Mouse (Mus musculus) splenic B cell, adult 2 months (primary cell): ENCODE data around the gene Ifngr1.
"Not testable (repeated sequence)": the region's sequence is repeated elsewhere in the genome, so short reads cannot be mapped to it uniquely, and the experiment has no call there.

Experiments
- DNase-seq: peaks from one replicate; pipeline ENCODE4 v3.0.0-alpha.2; 2011; ENCODE audit warnings: low read depth, low spot score
- H3K27me3 ChIP-seq: 2 replicates; pipeline ENCODE4 v1.6.1; 2012; ENCODE audit warnings: mild to moderate bottlenecking, low read length, moderate library complexity, mixed read lengths; ENCODE audit not compliant: control insufficient read depth, poor library complexity, insufficient read depth, severe bottlenecking
- H3K36me3 ChIP-seq: 2 replicates; pipeline ENCODE4 v1.6.1; 2012; ENCODE audit warnings: mild to moderate bottlenecking, low read length, moderate library complexity, mixed read lengths; ENCODE audit not compliant: control insufficient read depth, poor library complexity, insufficient read depth, severe bottlenecking

Gene Ifngr1

DNA sequence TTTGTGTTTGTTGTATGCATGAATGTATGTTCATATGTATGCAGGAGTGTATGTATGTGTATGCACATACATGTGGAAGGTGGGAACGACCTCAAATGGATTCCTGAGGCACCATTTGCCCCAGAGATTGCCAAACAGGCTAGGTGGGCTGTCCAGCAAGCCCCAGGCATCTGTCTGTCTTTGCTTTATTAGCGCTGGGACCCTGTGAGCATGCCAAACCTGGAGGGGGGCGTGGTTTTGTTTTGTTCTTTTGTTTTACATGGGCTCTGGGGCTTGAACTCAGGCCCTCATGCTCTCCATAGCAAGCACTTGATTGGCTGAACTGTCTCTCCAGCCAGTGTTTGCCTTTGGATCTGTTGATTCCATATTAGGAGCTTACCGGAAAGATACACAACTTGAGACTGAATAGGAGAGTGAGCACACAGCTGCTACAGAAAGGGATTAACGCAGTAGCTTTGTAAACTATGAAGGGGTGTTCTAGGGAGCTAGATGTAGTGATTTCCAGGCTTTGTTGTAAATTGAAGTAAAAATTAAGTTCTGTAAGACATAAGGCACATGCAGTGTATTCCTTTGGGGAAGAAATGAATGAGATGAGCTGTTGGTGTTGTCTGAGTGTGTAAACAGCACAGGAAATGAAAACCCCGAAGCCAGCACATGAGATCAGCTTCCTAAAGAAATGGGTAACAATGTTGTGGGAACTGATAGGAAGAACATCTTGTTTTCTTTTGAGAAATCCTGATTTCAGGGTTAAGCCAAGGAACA is 7.8 kb downstream of the Ifngr1 start:
- DNase-seq, result no peak
- Histone ChIP-seq H3K27me3 (no peaks in the 10 kb centered on the region), H3K36me3 (peaks cover 6% of the 10 kb centered on the region)

DNA sequence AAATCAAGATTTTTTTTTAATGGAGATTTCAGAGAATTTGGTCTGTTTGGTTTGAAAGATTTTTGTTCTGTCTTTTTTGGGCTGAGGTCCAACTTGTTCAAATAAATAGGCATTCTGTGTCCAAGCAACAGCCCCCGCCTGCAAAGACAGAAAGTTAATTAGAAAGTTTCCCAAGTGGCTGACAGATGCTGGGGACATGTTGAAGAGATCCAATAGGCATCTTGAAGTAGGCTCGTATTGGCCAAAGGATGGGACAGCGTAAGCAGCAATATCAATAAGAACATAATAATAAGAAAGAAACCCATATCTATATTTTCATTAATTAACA is 8.3 kb downstream of the Ifngr1 start:
- DNase-seq, result no peak
- Histone ChIP-seq H3K36me3 (peaks cover 9% of the 10 kb centered on the region), H3K27me3 (no peaks in the 10 kb centered on the region)

DNA sequence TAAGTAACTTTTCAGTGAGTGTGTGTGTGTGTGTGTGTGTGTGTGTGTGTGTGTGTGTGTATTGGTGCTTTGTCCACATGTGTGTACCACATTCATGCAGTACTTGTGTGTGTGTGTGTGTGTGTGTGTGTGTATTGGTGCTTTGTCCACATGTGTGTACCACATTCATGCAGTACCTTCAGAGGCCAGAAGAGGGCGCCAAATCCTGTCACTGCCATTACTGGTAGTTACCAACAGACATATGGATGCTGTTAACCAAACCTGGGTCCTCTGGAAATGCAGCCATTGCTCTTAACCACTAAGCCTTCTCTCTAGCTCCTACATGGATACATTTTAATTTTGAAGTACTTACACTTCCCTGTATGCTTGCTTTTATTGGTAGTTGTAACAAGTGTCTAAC is 9.8 kb downstream of the Ifngr1 start:
- peak; percentile 72 for DNase-seq
- H3K36me3 ChIP-seq, result peaks cover 15% of the 10 kb centered on the region
- not testable (repeated sequence) for H3K27me3 ChIP-seq

DNA sequence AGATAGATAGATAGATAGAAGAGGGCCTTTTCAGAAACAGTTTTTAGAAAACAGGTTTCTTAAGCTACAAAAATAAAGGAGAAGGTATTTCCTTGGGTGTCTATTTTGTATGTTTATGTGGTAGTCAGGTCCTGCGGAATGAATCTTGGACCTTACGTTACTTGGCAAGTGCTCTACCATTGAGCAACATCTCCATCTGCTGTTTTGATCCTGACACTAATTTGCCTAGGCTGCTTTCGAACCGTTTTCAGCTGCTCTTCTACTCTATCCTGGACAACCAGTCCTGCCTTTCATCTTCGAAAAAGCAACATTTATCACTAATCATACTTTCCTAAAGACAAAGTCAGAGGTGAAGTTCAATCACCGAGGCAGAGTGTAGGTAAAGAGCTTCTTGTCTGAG is 11.5 kb downstream of the Ifngr1 start:
- Histone ChIP-seq H3K27me3 (no peaks in the 10 kb centered on the region), H3K36me3 (peaks cover 19% of the 10 kb centered on the region)
- no peak for DNase-seq

DNA sequence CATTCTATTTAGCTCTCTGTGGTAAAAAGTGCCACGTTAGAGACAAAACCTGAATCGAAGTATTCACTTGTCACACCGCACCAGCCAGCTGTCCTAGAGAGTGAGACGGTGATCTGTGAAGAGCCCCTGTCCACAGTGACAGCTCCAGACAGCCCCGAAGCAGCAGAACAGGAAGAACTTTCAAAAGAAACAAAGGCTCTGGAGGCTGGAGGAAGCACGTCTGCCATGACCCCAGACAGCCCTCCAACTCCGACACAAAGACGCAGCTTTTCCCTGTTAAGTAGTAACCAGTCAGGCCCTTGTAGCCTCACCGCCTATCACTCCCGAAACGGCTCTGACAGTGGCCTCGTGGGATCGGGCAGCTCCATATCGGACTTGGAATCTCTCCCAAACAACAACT is 17.4 kb downstream of the Ifngr1 start:
- H3K36me3 ChIP-seq, result peaks cover 23% of the 10 kb centered on the region
- no peaks in the 10 kb centered on the region for H3K27me3 ChIP-seq
- no peak for DNase-seq

DNA sequence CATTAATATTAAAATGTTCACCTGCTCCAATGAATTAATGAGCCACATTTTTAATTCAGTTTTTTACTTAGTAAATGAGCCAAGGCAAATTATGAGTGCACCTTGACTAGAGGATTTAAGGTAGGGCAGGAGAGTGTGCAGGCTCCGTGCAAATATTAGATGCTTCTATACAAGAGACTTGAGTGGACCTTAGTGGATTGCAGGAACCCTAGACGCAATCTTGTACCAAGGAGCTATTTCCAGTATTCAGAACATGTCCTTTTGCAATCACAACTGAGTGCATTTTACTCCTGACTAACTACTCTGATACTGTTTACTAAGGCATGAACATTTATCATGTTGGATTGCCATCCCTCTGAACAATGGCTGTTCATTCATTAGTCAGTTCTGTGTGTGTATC is 19.9 kb downstream of the Ifngr1 start:
- Histone ChIP-seq H3K36me3 (peaks cover 10% of the 10 kb centered on the region), H3K27me3 (no peaks in the 10 kb centered on the region)
- DNase-seq, result no peak

DNA sequence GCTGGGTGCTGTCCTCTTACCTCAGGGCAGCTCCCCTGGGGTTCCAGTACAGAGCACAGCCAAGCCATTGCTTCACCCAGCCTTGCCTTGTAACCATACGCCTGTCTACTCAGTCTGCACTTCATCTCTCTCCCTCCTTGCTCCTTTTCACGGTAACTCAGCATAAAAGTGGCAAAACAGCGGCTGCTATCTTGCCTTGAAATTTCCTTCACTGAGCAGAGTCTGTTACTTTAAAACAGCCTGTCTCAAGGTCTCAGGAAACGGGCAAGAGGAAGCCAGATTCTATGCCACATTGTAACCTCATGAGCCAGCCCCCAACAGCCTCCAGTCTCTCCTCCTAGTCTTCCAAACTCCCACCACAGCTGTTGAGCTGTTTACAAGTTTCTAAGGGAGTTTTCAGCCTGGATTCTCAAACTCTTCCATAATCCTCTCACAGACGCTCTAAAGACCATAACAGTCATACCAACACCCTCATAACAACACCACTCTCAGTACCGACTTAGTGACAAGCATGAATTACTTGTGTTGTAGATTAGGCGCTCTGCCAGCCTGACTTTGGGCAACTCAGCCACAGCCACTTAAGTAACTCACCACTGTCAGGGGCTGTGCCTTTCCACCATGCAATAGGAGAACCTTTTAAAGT is 21.5 kb downstream of the Ifngr1 start:
- peak; percentile 21 for DNase-seq
- Histone ChIP-seq H3K27me3 (no peaks in the 10 kb centered on the region), H3K36me3 (peaks cover 6% of the 10 kb centered on the region; the same call in 1 of the 2 replicates)

DNA sequence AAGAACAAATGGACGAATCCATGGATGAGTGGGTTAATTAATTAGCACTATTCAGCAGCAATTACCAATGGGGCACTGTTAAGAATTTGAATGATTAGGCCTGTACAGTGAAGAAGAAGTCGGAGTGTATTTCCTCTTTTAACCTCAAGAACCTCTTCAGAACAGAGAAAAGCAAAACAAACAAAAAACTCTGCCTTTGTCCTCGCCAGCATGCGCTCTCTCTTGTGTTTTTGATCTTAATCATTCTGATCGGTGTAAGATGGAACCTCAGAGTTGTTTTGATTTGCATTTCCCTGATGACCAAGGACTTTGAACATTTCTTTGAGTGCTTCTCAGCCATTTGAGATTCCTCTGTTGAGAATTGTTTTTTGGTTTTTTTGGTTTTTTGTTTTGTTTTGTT is 28.0 kb downstream of the Ifngr1 start:
- H3K36me3 ChIP-seq, result no peaks in the 10 kb centered on the region
- DNase-seq, result no peak
- no peaks in the 10 kb centered on the region for H3K27me3 ChIP-seq

DNA sequence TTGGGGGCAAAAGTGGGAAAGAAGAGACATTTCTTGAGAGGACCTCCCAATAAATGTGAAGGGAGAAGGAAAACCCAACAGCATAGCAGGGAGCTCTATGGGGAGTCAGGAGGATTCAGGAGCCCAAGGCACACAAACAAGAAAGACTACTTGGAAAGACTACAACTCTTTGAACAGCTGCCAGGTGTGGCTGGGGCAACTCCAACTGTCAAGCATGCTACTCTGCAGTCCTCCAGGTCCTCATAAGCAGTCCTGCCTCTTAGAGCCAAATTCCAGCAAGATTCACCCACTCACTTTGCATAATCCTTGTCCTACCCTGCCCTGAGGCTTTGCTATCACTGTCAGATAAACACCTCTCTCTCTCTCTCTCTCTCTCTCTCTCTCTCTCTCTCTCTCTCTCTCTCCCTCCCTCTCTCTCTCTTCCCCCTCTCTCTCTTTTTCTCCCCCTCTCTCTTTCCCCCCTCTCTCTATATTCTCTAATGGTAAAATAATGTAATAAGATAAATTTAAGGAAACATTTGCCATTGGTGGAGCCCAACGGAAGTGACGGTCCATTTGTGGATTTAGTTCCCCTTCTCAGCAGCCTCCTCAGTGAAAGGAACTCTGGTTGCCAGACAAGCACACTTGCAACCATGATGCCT is 29.8 kb downstream of the Ifngr1 start, which contains the start of gene Il22ra2:
Il22ra2 (plus strand) TSS at position 591 of the 641 bp plus-strand sequence.
- H3K36me3 ChIP-seq, result no peaks in the 10 kb centered on the region
- no peak for DNase-seq

DNA sequence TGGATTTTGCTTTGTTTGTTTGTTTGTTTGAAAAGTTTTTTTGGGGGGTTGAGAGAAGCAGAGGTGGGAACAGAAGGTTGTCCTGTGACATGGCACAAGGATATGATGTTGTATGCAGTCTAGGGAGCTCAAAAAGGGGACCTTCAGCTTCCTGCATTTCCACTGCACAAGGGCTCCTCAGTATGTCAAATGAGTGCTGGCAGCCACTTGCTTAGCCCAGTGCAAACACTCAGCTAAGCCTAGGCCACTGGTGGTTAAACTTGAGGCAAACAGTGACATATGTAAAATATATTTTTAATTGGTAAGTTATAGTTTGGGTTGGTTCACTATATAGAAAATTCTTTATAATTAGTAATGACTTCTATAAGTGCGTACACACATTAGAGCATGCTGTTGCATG is 32.9 kb downstream of the Ifngr1 start:
- DNase-seq, result no peak
- H3K27me3 ChIP-seq, result no peaks in the 10 kb centered on the region
- H3K36me3 ChIP-seq, result no peaks in the 10 kb centered on the region

More for the DNA sequence above, 29.8 kb downstream of the Ifngr1 start, which contains the start of gene Il22ra2:
- no peaks in the 10 kb centered on the region for H3K27me3 ChIP-seq

DNA sequence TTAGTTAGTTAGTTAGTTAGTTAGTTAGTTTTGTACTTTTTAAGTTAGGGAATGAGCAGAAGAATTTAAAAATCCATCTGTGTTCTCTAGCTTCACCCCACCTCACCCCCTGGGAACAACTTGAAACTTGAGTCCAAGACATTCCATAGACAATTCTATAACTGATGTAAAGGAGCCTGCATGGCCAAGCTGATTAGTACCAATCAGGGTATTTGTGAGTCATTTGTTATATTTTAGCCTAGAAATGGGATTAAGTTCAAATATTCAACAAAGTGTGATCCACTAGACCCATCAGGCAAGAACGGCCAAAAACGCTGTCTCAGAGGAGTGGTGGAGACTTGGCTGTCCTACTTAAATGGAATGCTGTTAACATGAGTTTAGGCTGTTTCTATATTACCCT is 35.6 kb downstream of the Ifngr1 start:
- Histone ChIP-seq H3K36me3 (no peaks in the 10 kb centered on the region), H3K27me3 (no peaks in the 10 kb centered on the region)
- DNase-seq, result no peak

DNA sequence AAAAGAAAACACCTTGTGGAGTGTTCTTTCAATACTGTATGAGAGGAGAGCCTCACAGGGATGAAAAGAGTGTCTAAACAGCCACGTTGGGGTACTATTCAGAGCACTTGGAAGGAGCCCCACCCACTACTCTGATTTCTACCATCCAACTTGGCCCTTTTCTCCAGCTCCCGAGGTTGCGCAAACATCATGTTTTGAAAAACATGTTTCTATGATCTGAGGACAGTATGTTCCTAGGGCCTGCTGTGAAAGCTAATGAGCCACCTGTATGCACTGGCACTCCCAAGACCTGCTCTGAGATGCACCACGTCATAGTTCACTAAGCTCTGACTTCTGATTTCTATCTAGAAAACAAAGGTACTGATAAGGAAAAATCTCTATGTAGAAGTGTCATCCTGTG is 36.0 kb downstream of the Ifngr1 start:
- Histone ChIP-seq H3K27me3 (no peaks in the 10 kb centered on the region), H3K36me3 (no peaks in the 10 kb centered on the region)
- DNase-seq, result no peak

DNA sequence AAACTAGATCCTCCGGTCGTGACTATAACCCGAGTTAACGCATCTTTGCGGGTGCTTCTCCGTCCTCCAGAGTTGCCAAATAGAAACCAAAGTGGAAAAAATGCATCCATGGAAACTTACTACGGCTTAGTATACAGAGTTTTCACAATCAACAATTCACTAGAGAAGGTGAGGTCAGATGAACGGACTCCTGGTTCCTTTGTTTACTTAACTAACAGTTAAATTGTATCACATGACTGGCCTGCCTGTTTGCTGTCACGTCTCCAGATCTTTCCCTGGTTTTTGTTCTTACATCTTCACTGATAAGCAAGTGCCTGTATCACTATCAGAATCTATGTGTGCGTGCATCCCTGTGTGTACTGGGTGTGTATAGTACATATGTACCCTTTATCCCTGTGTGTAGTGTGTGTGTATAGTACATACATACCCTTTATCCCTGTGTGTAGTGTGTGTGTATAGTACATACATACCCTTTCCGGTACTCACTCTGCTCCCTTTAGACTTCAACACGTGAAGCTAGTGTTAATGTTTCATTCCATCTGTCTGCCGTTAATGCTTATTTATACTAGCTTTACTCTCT is 40.0 kb downstream of the Ifngr1 start:
- Histone ChIP-seq H3K27me3 (no peaks in the 10 kb centered on the region), H3K36me3 (no peaks in the 10 kb centered on the region)
- no peak for DNase-seq

DNA sequence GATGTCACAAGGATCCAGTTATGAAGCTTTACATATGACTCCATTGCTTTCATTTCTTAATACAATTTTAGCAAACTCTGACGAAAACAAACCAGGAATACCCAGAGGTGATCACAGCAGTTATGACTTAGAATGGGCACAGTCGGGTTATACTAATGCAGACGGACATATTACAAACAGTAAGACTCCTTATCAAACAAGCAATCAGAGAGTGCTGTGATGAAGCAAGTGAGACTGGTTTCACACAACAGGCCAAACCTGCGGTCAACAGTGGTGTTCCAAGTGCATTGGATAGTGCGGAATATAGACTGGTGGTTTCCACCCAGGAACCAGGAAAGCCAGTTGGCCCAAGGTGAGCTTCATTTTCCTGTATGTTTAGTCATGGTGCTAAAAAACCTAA is 47.1 kb downstream of the Ifngr1 start:
- no peaks in the 10 kb centered on the region for H3K27me3 ChIP-seq
- DNase-seq, result no peak
- no peaks in the 10 kb centered on the region for H3K36me3 ChIP-seq

DNA sequence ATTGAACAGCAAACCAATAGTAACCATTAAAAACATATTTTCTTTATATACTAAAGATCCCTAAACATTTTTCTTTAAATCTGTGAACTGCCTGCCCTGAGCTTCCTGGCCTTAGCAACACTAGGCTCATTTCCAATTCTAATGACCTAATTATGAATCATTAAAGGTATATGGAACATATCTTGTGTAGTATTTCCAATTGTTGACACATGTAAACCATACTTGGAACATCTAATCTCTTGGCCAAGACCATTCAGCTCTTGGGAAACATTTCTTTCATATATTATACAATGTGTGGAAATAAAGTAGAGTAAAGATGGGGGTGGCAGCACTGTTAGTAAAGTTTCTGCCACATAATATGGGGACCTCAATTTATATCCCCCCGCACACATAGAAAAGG is 47.9 kb downstream of the Ifngr1 start:
- Histone ChIP-seq H3K27me3 (no peaks in the 10 kb centered on the region), H3K36me3 (no peaks in the 10 kb centered on the region)
- no peak for DNase-seq
